In the genomic region with DNA sequence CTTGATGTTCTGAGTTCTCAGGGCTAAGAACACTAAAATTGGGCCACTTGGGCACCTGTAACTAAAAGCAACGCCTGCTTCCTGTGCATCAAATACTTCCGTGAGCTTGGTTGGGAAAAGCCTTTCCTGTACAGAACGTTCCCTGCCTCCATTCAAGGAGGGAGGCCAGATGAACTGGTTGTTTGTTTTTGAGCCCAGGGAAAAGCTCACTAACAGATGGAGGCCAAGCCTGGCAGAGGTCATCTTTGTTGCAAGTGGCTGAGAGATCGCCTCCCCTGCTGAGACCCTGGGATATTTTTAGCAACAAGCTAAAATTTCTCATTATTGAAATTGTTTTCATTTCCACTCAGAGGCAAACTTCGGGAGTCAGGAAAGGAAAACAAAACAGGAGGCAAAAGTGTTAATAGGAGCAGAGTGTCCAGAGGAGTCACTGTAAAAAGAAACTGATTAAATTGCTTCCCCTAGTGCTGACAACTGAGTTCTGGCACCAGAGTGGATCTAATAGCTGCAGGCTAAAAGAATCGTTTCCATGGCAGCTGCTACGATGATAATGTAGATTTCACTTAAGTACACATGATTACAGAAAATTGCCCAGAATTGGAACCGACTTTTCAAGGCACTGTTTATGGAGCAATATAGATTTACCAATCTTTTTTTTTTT, we compare ENCODE assay signal across 9 mouse cellular contexts.
A peak's percentile ranks its signal among the peaks of the same experiment; 100 is the strongest.
DNase-seq lines count a peak whose midpoint lies in the region; ATAC-seq lines count a peak whose summit lies in the region.
"Had no signal": no experiment of that assay in that cellular context is flagged by ENCODE, and none has a peak within 500 bp of the region (broad histone marks: within the 10 kb centered on the region; RNA-seq: fewer than 3 reads in every experiment).

No protein-coding gene starts in this region.

- no peak for ATAC-seq in embryonic facial prominence, embryonic 13.5 days (ENCODE audit: insufficient number of reproducible peaks, insufficient read depth, low FRiP score, low TSS enrichment, low read depth)
- no peak for ATAC-seq in erythroid progenitor cell, adult 5-6 weeks (replicated peaks; ENCODE audit: low FRiP score, poor library complexity, severe bottlenecking)

- H3K27ac ChIP-seq in embryonic facial prominence, embryonic 13.5 days, result peak overlapping the region; percentile 19; the same call in 1 of the 2 replicates
- H3K27ac ChIP-seq: liver, embryonic 15.5 days had no signal

- intact Hi-C loops in heart, postnatal 10 days (cut with DNase I), result no loop called here
- intact Hi-C loops in left cerebral cortex, postnatal 4 days (cut with DNase I), result no loop called here

- H3K4me1 ChIP-seq in embryonic facial prominence, embryonic 13.5 days, result peaks cover 20% of the 10 kb centered on the region
- H3K4me1 ChIP-seq: liver, embryonic 15.5 days had no signal

- DNase-seq in adrenal gland, postnatal 14 days, result peak; percentile 57
- DNase-seq in adrenal gland, adult 18-20 months (ENCODE audit: low spot score in 2 of 2), result no peak
- DNase-seq in NIH3T3 (ENCODE audit: low read depth), result peak; percentile 79
- DNase-seq in heart, postnatal 10 days, result peak; percentile 16 to 30
- peak; percentile 74 for DNase-seq in left cerebral cortex, postnatal 4 days
- no peak for DNase-seq in spleen, postnatal 36 days (ENCODE audit: low spot score in 2 of 2)

- H3K9ac ChIP-seq in embryonic facial prominence, embryonic 13.5 days, result no peak overlapping the region
- H3K9ac ChIP-seq: liver, embryonic 15.5 days had no signal

- H3K4me2 ChIP-seq in embryonic facial prominence, embryonic 13.5 days, result peak overlapping the region; percentile 17; the same call in 1 of the 2 replicates
- H3K4me2 ChIP-seq: liver, embryonic 15.5 days had no signal

- no peaks in the 10 kb centered on the region for H3K9me3 ChIP-seq in embryonic facial prominence, embryonic 13.5 days
- H3K9me3 ChIP-seq: liver, embryonic 15.5 days had no signal

- H3K4me3 ChIP-seq in embryonic facial prominence, embryonic 13.5 days, result no peak overlapping the region
- H3K4me3 ChIP-seq: liver, embryonic 15.5 days had no signal

- WGBS in embryonic facial prominence, embryonic 13.5 days, result 10% methylated on average over 8 of the region's 8 CpGs

- no peaks in the 10 kb centered on the region for H3K36me3 ChIP-seq in embryonic facial prominence, embryonic 13.5 days
- H3K36me3 ChIP-seq: liver, embryonic 15.5 days had no signal

- H3K27me3 ChIP-seq in embryonic facial prominence, embryonic 13.5 days, result no peaks in the 10 kb centered on the region
- H3K27me3 ChIP-seq: liver, embryonic 15.5 days had no signal

Comparison
In these comparisons a context has a peak if more than half of its experiments do, and no peak if none do; other contexts are left out.
1. DNase-seq: peak in adrenal gland, postnatal 14 days (single experiment), NIH3T3 (single experiment), heart, postnatal 10 days (2 of 2) and left cerebral cortex, postnatal 4 days (single experiment); none in adrenal gland, adult 18-20 months (0 of 2) and spleen, postnatal 36 days (0 of 2).